Mouse (Mus musculus) gastrocnemius, adult 2 months (tissue): ENCODE data around the gene Cactin. TPM values are rescaled to one million over a fixed set of nuclear protein-coding genes. Genes with fewer than 3 reads are reported as not detected.
A peak's percentile ranks its signal among the peaks of the same experiment; 100 is the strongest.

Experiments
- DNase-seq: peaks from one replicate; pipeline ENCODE4 v3.0.0; 2022
- H3K27ac ChIP-seq: fragments of 200-600 bp; 2 replicates; pipeline ENCODE4 v1.8.1; 2022; ENCODE audit warnings: mild to moderate bottlenecking
- H3K4me3 ChIP-seq: fragments of 200-600 bp; 2 replicates; pipeline ENCODE4 v1.8.1; 2022; ENCODE audit warnings: mild to moderate bottlenecking, moderate library complexity
- CTCF ChIP-seq: fragments of 200-600 bp; IDR thresholded peaks from 2 replicates; pipeline ENCODE4 v1.8.1; 2022; ENCODE audit warnings: antibody characterized with exemption, mild to moderate bottlenecking, moderate library complexity
- intact Hi-C: fragments of 180-260 bp; cut with DNase I; formaldehyde crosslinking; loops from one replicate; pipeline ENCODE4 v1.15.1; 2025
- total RNA-seq, 2 experiments: library from RNA; stranded (reverse); gene quantifications; 2 replicates each; pipeline ENCODE4 v1.2.3; 2021

The Cactin gene
- total RNA-seq, 2 experiments from 2014 or later: 8.5 to 11.5 TPM

GRCm38 (mm10) chr10:81354738-81355477, 34.0 kb downstream of the Cactin start:
- Histone ChIP-seq H3K27ac (no peak overlapping the region), H3K4me3 (no peak overlapping the region)
- DNase-seq: no peak
- TF ChIP-seq CTCF: no peak
- intact Hi-C loops: loop anchor here (5.0 kb wide), 1 partner anchor 63 kb away; the partner anchor contains the start of genes Pip5k1c and Tjp3

GRCm38 (mm10) chr10:81355533-81355932, 34.6 kb downstream of the Cactin start:
- H3K27ac ChIP-seq: no peak overlapping the region
- intact Hi-C loops: no loop called here
- DNase-seq: no peak
- no peak overlapping the region for H3K4me3 ChIP-seq
- TF ChIP-seq CTCF: no peak

GRCm38 (mm10) chr10:81356352-81356990, 35.6 kb downstream of the Cactin start:
- peak overlapping the region; percentile 88; the same call in 1 of the 2 replicates for H3K27ac ChIP-seq
- intact Hi-C loops: no loop called here
- peak overlapping the region; percentile 92 for H3K4me3 ChIP-seq
- DNase-seq: no peak
- no peak for TF ChIP-seq CTCF

GRCm38 (mm10) chr10:81356991-81357844, 36.3 kb downstream of the Cactin start, which contains the start of gene Mfsd12:
Mfsd12 (plus strand) TSS chr10:81357491.
- intact Hi-C loops: no loop called here
- DNase-seq: peak; percentile 96
- Histone ChIP-seq H3K27ac (peak within 1 kb of the TSS; percentile 88), H3K4me3 (peak within 1 kb of the TSS; percentile 92)
- no peak for TF ChIP-seq CTCF

GRCm38 (mm10) chr10:81358209-81358608, 37.3 kb downstream of the Cactin start:
- no peak for TF ChIP-seq CTCF
- intact Hi-C loops: no loop called here
- no peak for DNase-seq
- Histone ChIP-seq H3K27ac (peak overlapping the region; percentile 88), H3K4me3 (peak overlapping the region; percentile 92)

- DNase-seq: no peak
- Histone ChIP-seq H3K27ac (peak overlapping the region; percentile 88), H3K4me3 (peak overlapping the region; percentile 92)
- TF ChIP-seq CTCF: no peak
- intact Hi-C loops: no loop called here
Measured at GRCm38 (mm10) chr10:81358841-81359240, 37.9 kb downstream of the Cactin start.

- DNase-seq: no peak
- H3K27ac ChIP-seq: peak overlapping the region; percentile 4; the same call in 1 of the 2 replicates
- no peak for TF ChIP-seq CTCF
- no peak overlapping the region for H3K4me3 ChIP-seq
- intact Hi-C loops: no loop called here
Measured at GRCm38 (mm10) chr10:81360721-81361120, 39.8 kb downstream of the Cactin start.

GRCm38 (mm10) chr10:81362336-81362949, 41.5 kb downstream of the Cactin start:
- H3K27ac ChIP-seq: no peak overlapping the region

GRCm38 (mm10) chr10:81363436-81364346, 42.8 kb downstream of the Cactin start:
- intact Hi-C loops: no loop called here
- no peak for TF ChIP-seq CTCF
- no peak for DNase-seq
- no peak overlapping the region for H3K27ac ChIP-seq
- peak overlapping the region; percentile 56 for H3K4me3 ChIP-seq

More at GRCm38 (mm10) chr10:81362336-81362949, 41.5 kb downstream of the Cactin start:
- H3K4me3 ChIP-seq: peak overlapping the region; percentile 23; the same call in 1 of the 2 replicates
- no peak for DNase-seq
- TF ChIP-seq CTCF: no peak
- intact Hi-C loops: no loop called here

- H3K27ac ChIP-seq: no peak overlapping the region
- intact Hi-C loops: no loop called here
- H3K4me3 ChIP-seq: peak overlapping the region; percentile 56
- peak; percentile 64 for DNase-seq
- no peak for TF ChIP-seq CTCF
Measured at GRCm38 (mm10) chr10:81364666-81365065, 43.8 kb downstream of the Cactin start.

- DNase-seq: no peak
- no peak overlapping the region for H3K27ac ChIP-seq
Measured at GRCm38 (mm10) chr10:81365073-81365472, 44.2 kb downstream of the Cactin start.

More at GRCm38 (mm10) chr10:81365073-81365472, 44.2 kb downstream of the Cactin start:
- TF ChIP-seq CTCF: no peak
- H3K4me3 ChIP-seq: peak overlapping the region; percentile 56
- intact Hi-C loops: no loop called here
